Mouse (Mus musculus) liver, embryonic 14.5 days (tissue): ENCODE data around the gene Adpgk.

Experiments
- CTCF ChIP-seq: IDR thresholded peaks from 2 replicates; pipeline ENCODE4 v1.5.1; 2016; ENCODE audit warnings: antibody characterized with exemption, low read depth, control low read depth
- EP300 ChIP-seq: IDR thresholded peaks from 2 replicates; pipeline ENCODE4 v1.6.1; 2016; ENCODE audit warnings: antibody characterized with exemption, low read depth

- TF ChIP-seq CTCF (peak; percentile 58), EP300 (no peak)
These were observed 21.6 kb upstream of the Adpgk start for GRCm38 (mm10) chr9:59269728-59270127.
